Mouse (Mus musculus) liver, embryonic 14.5 days (tissue): ENCODE data around the gene Abt1. TPM values are rescaled to one million over a fixed set of nuclear protein-coding genes. Genes with fewer than 3 reads are reported as not detected.

ENCODE experiments used
- ATAC-seq: fragments of 200-750 bp; cut with Nextera tagmentation; 2 replicates; pipeline ENCODE4 v1.8.0; 2017; ENCODE audit warnings: moderate number of reproducible peaks, mild to moderate bottlenecking, moderate library complexity; ENCODE audit not compliant: insufficient read depth
- DNase-seq, 3 experiments: peaks; one replicate each; pipeline ENCODE4 v3.0.0-alpha.2; 2012 to 2013; ENCODE audit warnings: low read depth in 3 of 3, low spot score in 3 of 3
- H3K27ac ChIP-seq: fragments of 300-500 bp; sonication (generic); 2 replicates; pipeline ENCODE4 v1.5.1; 2014; ENCODE audit warnings: moderate library complexity, mild to moderate bottlenecking, control low read depth, inconsistent platforms
- H3K27me3 ChIP-seq: fragments of 300-500 bp; sonication (generic); 2 replicates; pipeline ENCODE4 v1.6.1; 2014; ENCODE audit warnings: mild to moderate bottlenecking, low read length, moderate library complexity; ENCODE audit not compliant: control insufficient read depth, insufficient read depth
- H3K36me3 ChIP-seq: fragments of 300-500 bp; sonication (generic); replicated peaks from 2 replicates; pipeline ENCODE4 v1.6.1; 2014; ENCODE audit warnings: low read depth; ENCODE audit not compliant: control insufficient read depth, insufficient read depth
- H3K4me1 ChIP-seq, 2 experiments: fragments of 200-500 bp in 1 of 2; fragments of 300-500 bp in 1 of 2; sonication (generic) in 1 of 2; replicated peaks; 2 replicates each; pipeline ENCODE4 v1.6.1; 2012 to 2014; ENCODE audit warnings: antibody characterized with exemption in 1 of 2, inconsistent platforms in 1 of 2, low read length in 1 of 2; ENCODE audit not compliant: control insufficient read depth in 2 of 2, insufficient read depth in 2 of 2
- H3K4me2 ChIP-seq: fragments of 300-500 bp; sonication (generic); 2 replicates; pipeline ENCODE4 v1.6.1; 2014; ENCODE audit warnings: low read depth, mild to moderate bottlenecking, control low read depth, moderate library complexity
- H3K4me3 ChIP-seq, 2 experiments: fragments of 200-500 bp in 1 of 2; fragments of 300-500 bp in 1 of 2; sonication (generic) in 1 of 2; 2 replicates each; pipeline ENCODE4 v1.5.1; 2012 to 2014; ENCODE audit warnings: low read depth in 2 of 2, low read length in 2 of 2, mild to moderate bottlenecking in 2 of 2, control low read depth in 1 of 2, inconsistent platforms in 1 of 2, moderate library complexity in 1 of 2; ENCODE audit not compliant: insufficient read depth in 1 of 2
- H3K9ac ChIP-seq: fragments of 300-500 bp; sonication (generic); replicated peaks from 2 replicates; pipeline ENCODE4 v1.6.1; 2014; ENCODE audit warnings: mild to moderate bottlenecking, control low read depth, moderate library complexity
- H3K9me3 ChIP-seq: fragments of 300-500 bp; sonication (generic); 2 replicates; pipeline ENCODE4 v1.6.1; 2016; ENCODE audit warnings: low read length, mixed read lengths; ENCODE audit not compliant: control insufficient read depth
- CTCF ChIP-seq: IDR thresholded peaks from 2 replicates; pipeline ENCODE4 v1.5.1; 2016; ENCODE audit warnings: antibody characterized with exemption, low read depth, control low read depth
- EP300 ChIP-seq: IDR thresholded peaks from 2 replicates; pipeline ENCODE4 v1.6.1; 2016; ENCODE audit warnings: antibody characterized with exemption, low read depth
- WGBS: fragments of 180-500 bp; shearing (Covaris S2); extraction: QIAGEN DNeasy Blood & Tissue Kit; methylation state at CpG from one replicate; pipeline ENCODE4 v1.1.7; 2014; ENCODE audit not compliant: insufficient replicate concordance; 5-methylcytosine and 5-hydroxymethylcytosine counted together
- polyA plus RNA-seq, 2 experiments: library from polyadenylated mRNA; depleted of rRNA in 1 of 2; stranded (reverse) in 1 of 2; unstranded in 1 of 2; fragments of >200 nt; fragmentation: Nextera tagmentation in 1 of 2; extraction: Ambion mirVana in 1 of 2; gene quantifications; 2 replicates each; pipeline versions ENCODE4 v1.2.1 to v1.2.3; 2012 to 2014

The Abt1 gene
- polyA plus RNA-seq, 2 experiments = 4.0 to 5.2 TPM

- TF ChIP-seq CTCF = no peak
- TF ChIP-seq EP300 = no peak
- Histone ChIP-seq H3K9me3 (no peaks in the 10 kb centered on the region), H3K4me1 (peaks cover 15 to 21% of the 10 kb centered on the region in 2 experiments), H3K27me3 (no peaks in the 10 kb centered on the region), H3K4me2 (peak overlapping the region; percentile 72), H3K9ac (peak overlapping the region; percentile 69), H3K27ac (peak overlapping the region; percentile 72), H3K4me3 (peak overlapping the region; percentile 18 to 61; a peak in 2 of 4 replicates), H3K36me3 (no peaks in the 10 kb centered on the region)
- ATAC-seq (no peak), DNase-seq (no peak)
- 24% methylated on average over 3 of the region's 3 CpGs for WGBS
Observed at GRCm38 (mm10) chr13:23448758-23449157, 25.1 kb upstream of the Abt1 start.

DNA sequence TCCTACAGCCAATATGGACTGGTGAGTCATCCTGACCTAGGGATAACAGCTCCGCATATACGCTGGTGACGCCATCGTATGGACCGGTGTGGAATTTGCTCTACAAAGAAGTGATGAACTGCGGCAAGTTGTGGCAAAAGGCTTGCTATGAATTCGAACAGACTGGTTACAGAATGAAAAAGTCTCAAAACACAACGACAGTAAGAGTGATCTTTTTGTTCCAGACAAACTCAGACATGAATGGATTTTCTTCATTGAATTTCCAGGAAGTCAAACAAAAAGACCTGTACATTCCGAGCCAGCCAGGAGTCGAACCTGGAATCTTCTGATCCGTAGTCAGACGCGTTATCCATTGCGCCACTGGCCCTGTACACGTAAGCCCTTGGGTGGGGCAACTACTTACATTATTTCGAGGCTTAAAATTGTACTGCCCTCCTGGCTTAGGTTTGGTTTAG is 22.9 kb upstream of the Abt1 start:
- peak; percentile 55; the same call in 1 of the 2 replicates for ATAC-seq
- Histone ChIP-seq H3K4me2 (peak overlapping the region; percentile 66), H3K27me3 (no peaks in the 10 kb centered on the region), H3K4me3 (peak overlapping the region; percentile 79 to 88), H3K9ac (peak overlapping the region; percentile 41), H3K9me3 (no peaks in the 10 kb centered on the region), H3K4me1 (peaks cover 15 to 19% of the 10 kb centered on the region in 2 experiments), H3K36me3 (no peaks in the 10 kb centered on the region), H3K27ac (peak overlapping the region; percentile 20)
- peak in 2 of 3 experiments; percentile 75 to 85 for DNase-seq
- 0 out of 2 replicates have a peak, but pooled peaks have one; percentile 27 for TF ChIP-seq EP300
- TF ChIP-seq CTCF = peak; percentile 24; the same call in 1 of the 2 replicates
- under 1% methylated on average over 16 of the region's 16 CpGs for WGBS

DNA sequence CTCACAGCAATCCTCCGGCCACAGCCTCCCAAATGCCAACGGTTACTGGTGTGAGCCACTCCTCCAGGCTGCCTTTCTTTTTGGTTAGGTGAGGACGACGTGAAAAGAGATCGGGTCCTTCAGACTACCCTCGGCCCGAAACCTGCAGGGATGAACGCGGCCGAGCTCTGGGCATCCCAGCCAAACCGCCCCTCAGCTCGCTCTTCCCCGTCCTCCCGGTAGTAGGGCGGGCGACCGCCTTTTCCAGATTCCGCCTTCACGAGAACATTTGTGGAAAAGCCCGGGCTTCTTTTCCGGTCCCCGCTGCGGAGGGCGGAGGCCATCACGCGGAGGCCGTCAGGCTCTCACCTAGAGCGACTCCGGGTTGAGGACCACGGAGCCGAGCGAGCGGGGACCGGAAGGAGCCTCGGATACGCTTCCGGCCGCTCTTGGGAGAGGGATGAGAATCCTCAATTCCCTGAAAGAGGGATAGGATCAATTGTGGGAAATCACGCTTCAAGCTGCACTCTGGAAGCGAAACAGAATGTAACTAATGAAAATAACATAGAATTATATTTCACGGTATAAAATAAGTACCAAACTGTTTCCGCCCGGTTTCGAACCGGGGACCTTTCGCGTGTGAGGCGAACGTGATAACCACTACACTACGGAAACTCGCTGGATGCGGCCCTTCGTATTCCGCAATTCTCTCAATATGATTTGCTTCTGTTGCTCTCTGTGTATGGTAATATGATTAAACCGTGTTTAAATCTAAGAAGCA is 22.1 kb upstream of the Abt1 start:
- ATAC-seq (peak; percentile 83), DNase-seq (peak in 2 of 3 experiments; percentile 77 to 84)
- TF ChIP-seq CTCF (no peak), EP300 (no peak)
- Histone ChIP-seq H3K27ac (peak overlapping the region; percentile 87), H3K4me3 (peak overlapping the region; percentile 79 to 88), H3K27me3 (no peaks in the 10 kb centered on the region), H3K9ac (peak overlapping the region; percentile 89), H3K4me2 (peak overlapping the region; percentile 66), H3K4me1 (peaks cover 12 to 15% of the 10 kb centered on the region in 2 experiments), H3K36me3 (no peaks in the 10 kb centered on the region), H3K9me3 (no peaks in the 10 kb centered on the region)
- WGBS = under 1% methylated on average over 55 of the region's 55 CpGs

DNA sequence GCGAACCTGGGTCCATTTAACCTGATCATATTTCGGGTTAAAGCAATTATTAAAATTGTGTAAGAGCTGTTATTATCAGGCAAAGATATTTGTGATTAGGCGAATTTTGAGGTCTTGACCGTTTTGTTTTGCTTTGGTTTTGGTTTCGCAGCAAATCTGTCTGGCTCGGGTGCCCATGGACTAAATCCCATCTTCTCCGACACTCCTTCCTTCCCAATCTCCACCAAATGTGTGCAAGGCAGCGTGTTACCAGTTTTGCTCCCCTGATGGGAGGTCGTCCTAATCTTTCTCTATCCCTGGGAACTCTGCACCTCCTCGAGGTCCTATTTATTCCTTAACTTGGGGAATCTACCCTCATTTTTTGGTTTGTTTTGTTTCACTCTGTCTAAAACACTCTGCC is 21.5 kb upstream of the Abt1 start:
- no peak for ATAC-seq
- Histone ChIP-seq H3K4me1 (peaks cover 12 to 15% of the 10 kb centered on the region in 2 experiments), H3K4me3 (peak overlapping the region; percentile 77 to 88), H3K9me3 (no peaks in the 10 kb centered on the region), H3K36me3 (no peaks in the 10 kb centered on the region), H3K27me3 (no peaks in the 10 kb centered on the region), H3K9ac (peak overlapping the region; percentile 89), H3K27ac (peak overlapping the region; percentile 87), H3K4me2 (peak overlapping the region; percentile 66)
- no peak for DNase-seq
- 10% methylated on average over 10 of the region's 10 CpGs for WGBS
- TF ChIP-seq EP300 (no peak), CTCF (no peak)

DNA sequence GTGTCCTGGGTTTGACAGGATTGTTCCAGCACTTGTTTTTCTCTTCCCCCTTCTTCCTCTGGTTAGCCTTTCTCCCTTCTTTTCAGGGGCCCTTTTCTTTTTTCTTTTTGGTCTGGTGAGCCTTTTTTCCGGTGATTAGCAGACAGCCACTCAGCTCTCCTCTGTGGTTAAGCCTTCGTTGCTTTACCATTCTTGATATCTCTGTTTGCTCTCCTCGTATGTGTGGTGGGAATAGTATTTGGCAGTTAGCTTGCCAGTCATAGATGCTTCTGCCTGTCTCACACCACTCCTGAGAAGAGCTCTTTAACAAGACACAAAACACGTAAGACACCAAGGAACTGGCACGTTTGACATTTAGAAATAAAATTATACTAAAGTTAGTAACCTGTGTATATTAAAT is 20.8 kb upstream of the Abt1 start:
- Histone ChIP-seq H3K36me3 (no peaks in the 10 kb centered on the region), H3K4me3 (peak overlapping the region in 1 of 2 experiments; percentile 88; a peak in 2 of 4 replicates), H3K27ac (peak overlapping the region; percentile 48), H3K27me3 (no peaks in the 10 kb centered on the region), H3K9ac (peak overlapping the region; percentile 57), H3K4me2 (peak overlapping the region; percentile 66), H3K9me3 (no peaks in the 10 kb centered on the region), H3K4me1 (peaks cover 12 to 15% of the 10 kb centered on the region in 2 experiments)
- DNase-seq (no peak), ATAC-seq (no peak)
- TF ChIP-seq CTCF (no peak), EP300 (no peak)
- 22% methylated on average over 5 of the region's 5 CpGs for WGBS
